Mouse (Mus musculus) lung, postnatal 0 days (tissue): ENCODE data around the gene Ip6k2.

Experiments
- CTCF ChIP-seq: IDR thresholded peaks from 2 replicates; pipeline ENCODE4 v1.5.1; 2016; ENCODE audit warnings: antibody characterized with exemption, mild to moderate bottlenecking
- EP300 ChIP-seq: IDR thresholded peaks from 2 replicates; pipeline ENCODE4 v1.6.1; 2016; ENCODE audit warnings: antibody characterized with exemption, mild to moderate bottlenecking, control low read depth

GRCm38 (mm10) chr9:108827906-108828305 lies 44.3 kb downstream of the Ip6k2 start:
- TF ChIP-seq CTCF = no peak
- no peak for TF ChIP-seq EP300
